Comparison of ENCODE assay signal across 8 mouse cellular contexts in genomic region chr8:106887336-106888189, GRCm38 (mm10). TPM values are rescaled to one million over a fixed set of nuclear protein-coding genes. Genes with fewer than 3 reads are reported as not detected.
A peak's percentile ranks its signal among the peaks of the same experiment; 100 is the strongest.
DNase-seq lines count a peak whose midpoint lies in the region; ATAC-seq lines count a peak whose summit lies in the region.

No protein-coding gene starts in this region.

- ATAC-seq in CD4-positive, CD25-positive, alpha-beta regulatory T cell, adult 4 months: peak; percentile 84
- 0 out of 2 replicates have a peak, but pooled peaks have one; percentile 63 for ATAC-seq in kidney, embryonic 16.5 days (ENCODE audit: low FRiP score, low TSS enrichment)
- 0 out of 2 replicates have a peak, but pooled peaks have one; percentile 34 for ATAC-seq in liver, embryonic 13.5 days (ENCODE audit: low read depth)
- peak; percentile 74 for ATAC-seq in neural tube, embryonic 13.5 days (ENCODE audit: low read depth)

- H3K27ac ChIP-seq in kidney, embryonic 16.5 days (ENCODE audit: low read length): no peak overlapping the region
- no peak overlapping the region for H3K27ac ChIP-seq in liver, embryonic 13.5 days
- no peak overlapping the region for H3K27ac ChIP-seq in neural tube, embryonic 13.5 days (replicated peaks)

- 44% methylated on average over 5 of the region's 5 CpGs for WGBS in kidney, embryonic 16.5 days
- 41% methylated on average over 5 of the region's 5 CpGs for WGBS in liver, embryonic 13.5 days (ENCODE audit: insufficient replicate concordance)
- 49% methylated on average over 5 of the region's 5 CpGs for WGBS in neural tube, embryonic 13.5 days

- H3K4me1 ChIP-seq in kidney, embryonic 16.5 days (ENCODE audit: insufficient read depth, low read length): peaks cover 29% of the 10 kb centered on the region
- peaks cover 34% of the 10 kb centered on the region for H3K4me1 ChIP-seq in liver, embryonic 13.5 days (replicated peaks)
- H3K4me1 ChIP-seq in neural tube, embryonic 13.5 days (replicated peaks): peaks cover 20% of the 10 kb centered on the region

- H3K4me2 ChIP-seq in kidney, embryonic 16.5 days (replicated peaks; ENCODE audit: low read depth, low read length): no peak overlapping the region
- H3K4me2 ChIP-seq in liver, embryonic 13.5 days: no peak overlapping the region
- H3K4me2 ChIP-seq in neural tube, embryonic 13.5 days: no peak overlapping the region

- H3K9ac ChIP-seq in kidney, embryonic 16.5 days (replicated peaks; ENCODE audit: low read length): no peak overlapping the region
- no peak overlapping the region for H3K9ac ChIP-seq in liver, embryonic 13.5 days
- no peak overlapping the region for H3K9ac ChIP-seq in neural tube, embryonic 13.5 days

- no peak overlapping the region for H3K4me3 ChIP-seq in kidney, embryonic 16.5 days (ENCODE audit: low read length)
- H3K4me3 ChIP-seq in liver, embryonic 13.5 days (replicated peaks): no peak overlapping the region
- no peak overlapping the region for H3K4me3 ChIP-seq in neural tube, embryonic 13.5 days

- intact Hi-C loops in gastrocnemius, postnatal 14 days (cut with DNase I; ENCODE audit: low total_unique reads): loop anchor here (5.0 kb wide), 2 partner anchors 170 to 190 kb away; no protein-coding TSS in a partner anchor

- no peaks in the 10 kb centered on the region for H3K9me3 ChIP-seq in kidney, embryonic 16.5 days (ENCODE audit: low read length)
- no peaks in the 10 kb centered on the region for H3K9me3 ChIP-seq in liver, embryonic 13.5 days (replicated peaks)
- H3K9me3 ChIP-seq in neural tube, embryonic 13.5 days: no peaks in the 10 kb centered on the region

- H3K27me3 ChIP-seq in kidney, embryonic 16.5 days (ENCODE audit: insufficient read depth, low read length): no peaks in the 10 kb centered on the region
- H3K27me3 ChIP-seq in liver, embryonic 13.5 days: no peaks in the 10 kb centered on the region
- no peaks in the 10 kb centered on the region for H3K27me3 ChIP-seq in neural tube, embryonic 13.5 days

- H3K36me3 ChIP-seq in kidney, embryonic 16.5 days (ENCODE audit: insufficient read depth, low read length): peaks cover 41% of the 10 kb centered on the region
- peaks cover 43% of the 10 kb centered on the region for H3K36me3 ChIP-seq in liver, embryonic 13.5 days
- peaks cover 43% of the 10 kb centered on the region for H3K36me3 ChIP-seq in neural tube, embryonic 13.5 days

- DNase-seq in adrenal gland, adult (ENCODE audit: inconsistent age in 2 of 2, low spot score in 1 of 2): peak; percentile 70 to 91
- DNase-seq in embryo, embryonic 10 days (ENCODE audit: low spot score): peak; percentile 88
- DNase-seq in gastrocnemius, postnatal 14 days: peak; percentile 71
- peak; percentile 51 for DNase-seq in liver, embryonic 13.5 days
- DNase-seq in testis, postnatal 10 days (ENCODE audit: low spot score): peak; percentile 87

RNA-seq across cellular contexts. Expression of gene Utp4, which starts 5.9 kb away (rescaled TPM):
- 10 to 100 TPM; 53.2 to 64.3 TPM for polyA plus RNA-seq in CD4-positive, CD25-positive, alpha-beta regulatory T cell, adult 4 months (2017; shearing (Covaris generic))
- 10 to 100 TPM; 15.7 to 19.5 TPM for total RNA-seq in gastrocnemius, postnatal 14 days (2021)
- polyA plus RNA-seq in kidney, embryonic 16.5 days (2015; fragmentation: Nextera tagmentation; extraction: Ambion mirVana): 84.3 and 91.4 TPM in 2 replicates
- 57.4 and 62.3 TPM in 2 replicates for polyA plus RNA-seq in liver, embryonic 13.5 days (2015; fragmentation: Nextera tagmentation; extraction: Ambion mirVana)
- polyA plus RNA-seq in neural tube, embryonic 13.5 days (2015; fragmentation: Nextera tagmentation; extraction: Ambion mirVana): 42.2 and 46.9 TPM in 2 replicates

RNA-seq across cellular contexts. Expression of gene Has3, which starts 17.5 kb away (rescaled TPM):
- polyA plus RNA-seq in CD4-positive, CD25-positive, alpha-beta regulatory T cell, adult 4 months (2017; shearing (Covaris generic)): under 1 TPM; 0.10 to 0.13 TPM
- 1 to 10 TPM; 1.3 to 2.3 TPM for total RNA-seq in gastrocnemius, postnatal 14 days (2021)
- polyA plus RNA-seq in kidney, embryonic 16.5 days (2015; fragmentation: Nextera tagmentation; extraction: Ambion mirVana): 1.5 and 1.6 TPM in 2 replicates
- polyA plus RNA-seq in liver, embryonic 13.5 days (2015; fragmentation: Nextera tagmentation; extraction: Ambion mirVana): 0.02 TPM in 1 of 2 replicates, not detected in the other
- polyA plus RNA-seq in neural tube, embryonic 13.5 days (2015; fragmentation: Nextera tagmentation; extraction: Ambion mirVana): 0.47 and 0.74 TPM in 2 replicates

RNA-seq across cellular contexts. Expression of gene Sntb2, which starts 48.0 kb away (rescaled TPM):
- polyA plus RNA-seq in CD4-positive, CD25-positive, alpha-beta regulatory T cell, adult 4 months (2017; shearing (Covaris generic)): 1 to 10 TPM; 2.9 to 6.5 TPM
- 10 to 100 TPM; 11.0 to 13.9 TPM for total RNA-seq in gastrocnemius, postnatal 14 days (2021)
- 12.2 and 15.9 TPM in 2 replicates for polyA plus RNA-seq in kidney, embryonic 16.5 days (2015; fragmentation: Nextera tagmentation; extraction: Ambion mirVana)
- 1.4 and 1.6 TPM in 2 replicates for polyA plus RNA-seq in liver, embryonic 13.5 days (2015; fragmentation: Nextera tagmentation; extraction: Ambion mirVana)
- polyA plus RNA-seq in neural tube, embryonic 13.5 days (2015; fragmentation: Nextera tagmentation; extraction: Ambion mirVana): 7.1 and 8.0 TPM in 2 replicates

Comparison
In these comparisons a context has a peak if more than half of its experiments do, and no peak if none do; other contexts are left out.
1. ATAC-seq: peak in every context shown above with its lines; median percentile 84 in CD4-positive, CD25-positive, alpha-beta regulatory T cell, adult 4 months; 74 in neural tube, embryonic 13.5 days; 63 in kidney, embryonic 16.5 days; 34 in liver, embryonic 13.5 days.